Mouse (Mus musculus) thymus, adult 2 months (tissue): ENCODE measurements around the gene Plch2. TPM values are rescaled to one million over a fixed set of nuclear protein-coding genes. Genes with fewer than 3 reads are reported as not detected.

Source experiments
- DNase-seq: peaks from one replicate; pipeline ENCODE4 v3.0.0; 2021
- H3K27ac ChIP-seq: fragments of 200-500 bp; 2 replicates; pipeline ENCODE4 v1.5.1; 2012; ENCODE audit warnings: low read length, control low read depth; ENCODE audit not compliant: control insufficient read depth, insufficient read depth
- H3K27me3 ChIP-seq: fragments of 200-500 bp; 2 replicates; pipeline ENCODE4 v1.6.1; 2012; ENCODE audit warnings: mild to moderate bottlenecking, low read length, moderate library complexity, mixed read lengths; ENCODE audit not compliant: control insufficient read depth, insufficient read depth
- H3K36me3 ChIP-seq: fragments of 200-500 bp; 2 replicates; pipeline ENCODE4 v1.6.1; 2012; ENCODE audit warnings: mild to moderate bottlenecking, low read length, moderate library complexity; ENCODE audit not compliant: control insufficient read depth, insufficient read depth
- H3K4me1 ChIP-seq: fragments of 200-500 bp; replicated peaks from 2 replicates; pipeline ENCODE4 v1.6.1; 2012; ENCODE audit warnings: low read length; ENCODE audit not compliant: control insufficient read depth, insufficient read depth
- H3K4me3 ChIP-seq: fragments of 200-500 bp; 2 replicates; pipeline ENCODE4 v1.5.1; 2012; ENCODE audit warnings: mild to moderate bottlenecking, low read length, control low read depth, moderate library complexity; ENCODE audit not compliant: control insufficient read depth, insufficient read depth
- CTCF ChIP-seq: fragments of 200-500 bp; IDR thresholded peaks from 2 replicates; pipeline ENCODE4 v1.5.1; 2012; ENCODE audit warnings: mild to moderate bottlenecking, control low read depth, low read length, moderate library complexity, borderline replicate concordance; ENCODE audit not compliant: control insufficient read depth, poor library complexity, insufficient read depth; ENCODE audit errors: extremely low read depth
- POLR2A ChIP-seq: fragments of 200-500 bp; IDR thresholded peaks from 2 replicates; pipeline ENCODE4 v1.6.1; 2012; ENCODE audit warnings: mild to moderate bottlenecking, low read length, control low read depth, moderate library complexity; ENCODE audit not compliant: control insufficient read depth, poor library complexity, insufficient read depth; ENCODE audit errors: extremely low read depth
- WGBS: fragments of 180-500 bp; shearing (Covaris S2); methylation state at CpG from one replicate; pipeline ENCODE4 v1.1.7; 2018; 5-methylcytosine and 5-hydroxymethylcytosine counted together
- polyA plus RNA-seq: library from polyadenylated mRNA; depleted of rRNA; stranded (reverse); fragments of >200 nt; gene quantifications from 2 replicates; pipeline ENCODE4 v1.2.3, GENCODE M21; 2012

The Plch2 gene
- polyA plus RNA-seq, 1 experiment: 10.0 TPM

- no peak overlapping the region for H3K27ac ChIP-seq
These were observed 37.2 kb downstream of the Plch2 start for GRCm38 (mm10) chr4:155019336-155019847.

GRCm38 (mm10) chr4:155018601-155019335, 37.8 kb downstream of the Plch2 start:
- WGBS: 13% methylated on average over 15 of the region's 15 CpGs

More at GRCm38 (mm10) chr4:155019336-155019847, 37.2 kb downstream of the Plch2 start:
- Histone ChIP-seq H3K36me3 (no peaks in the 10 kb centered on the region), H3K4me3 (no peak overlapping the region), H3K4me1 (0 out of 2 replicates have a peak, but pooled peaks cover 2% of the 10 kb centered on the region), H3K27me3 (no peaks in the 10 kb centered on the region)
- TF ChIP-seq POLR2A: no peak
- no peak for TF ChIP-seq CTCF
- 4% methylated on average over 10 of the region's 10 CpGs for WGBS
- peak; percentile 15 for DNase-seq

GRCm38 (mm10) chr4:155018066-155018465, 38.5 kb downstream of the Plch2 start:
- H3K36me3 ChIP-seq: no peaks in the 10 kb centered on the region
- no peak overlapping the region for H3K4me3 ChIP-seq
- no peak overlapping the region for H3K27ac ChIP-seq
- 74% methylated on average over 8 of the region's 8 CpGs for WGBS
- H3K27me3 ChIP-seq: no peaks in the 10 kb centered on the region
- no peak for DNase-seq
- H3K4me1 ChIP-seq: 0 out of 2 replicates have a peak, but pooled peaks cover 2% of the 10 kb centered on the region
- TF ChIP-seq POLR2A: no peak
- no peak for TF ChIP-seq CTCF

More at GRCm38 (mm10) chr4:155018601-155019335, 37.8 kb downstream of the Plch2 start:
- Histone ChIP-seq H3K27ac (no peak overlapping the region), H3K27me3 (no peaks in the 10 kb centered on the region), H3K4me1 (0 out of 2 replicates have a peak, but pooled peaks cover 2% of the 10 kb centered on the region), H3K36me3 (no peaks in the 10 kb centered on the region), H3K4me3 (no peak overlapping the region)
- DNase-seq: peak; percentile 11
- TF ChIP-seq POLR2A (no peak), CTCF (no peak)

- 85% methylated on average over 11 of the region's 11 CpGs for WGBS
- Histone ChIP-seq H3K36me3 (no peaks in the 10 kb centered on the region), H3K27ac (no peak overlapping the region), H3K4me1 (0 out of 2 replicates have a peak, but pooled peaks cover 2% of the 10 kb centered on the region), H3K27me3 (no peaks in the 10 kb centered on the region), H3K4me3 (no peak overlapping the region)
- DNase-seq: no peak
- TF ChIP-seq POLR2A (no peak), CTCF (no peak)
These were observed 39.2 kb downstream of the Plch2 start for GRCm38 (mm10) chr4:155017253-155017878.

- 0 out of 2 replicates have a peak, but pooled peaks cover 2% of the 10 kb centered on the region for H3K4me1 ChIP-seq
- WGBS: 69% methylated on average over 11 of the region's 11 CpGs
- no peak overlapping the region for H3K27ac ChIP-seq
- H3K27me3 ChIP-seq: no peaks in the 10 kb centered on the region
- TF ChIP-seq POLR2A: no peak
- TF ChIP-seq CTCF: no peak
- H3K4me3 ChIP-seq: no peak overlapping the region
- H3K36me3 ChIP-seq: no peaks in the 10 kb centered on the region
- DNase-seq: no peak
These were observed 39.8 kb downstream of the Plch2 start for GRCm38 (mm10) chr4:155016807-155017206.

GRCm38 (mm10) chr4:155015550-155015949, 41.0 kb downstream of the Plch2 start:
- Histone ChIP-seq H3K4me1 (0 out of 2 replicates have a peak, but pooled peaks cover 2% of the 10 kb centered on the region), H3K36me3 (no peaks in the 10 kb centered on the region), H3K27ac (no peak overlapping the region), H3K27me3 (no peaks in the 10 kb centered on the region), H3K4me3 (no peak overlapping the region)
- WGBS: 84% methylated on average over 4 of the region's 4 CpGs
- TF ChIP-seq CTCF (no peak), POLR2A (no peak)
- no peak for DNase-seq

GRCm38 (mm10) chr4:155014791-155015190, 41.8 kb downstream of the Plch2 start:
- H3K27me3 ChIP-seq: no peaks in the 10 kb centered on the region
- no peak for TF ChIP-seq CTCF
- TF ChIP-seq POLR2A: no peak
- H3K4me1 ChIP-seq: 0 out of 2 replicates have a peak, but pooled peaks cover 2% of the 10 kb centered on the region
- H3K27ac ChIP-seq: no peak overlapping the region
- no peaks in the 10 kb centered on the region for H3K36me3 ChIP-seq
- 77% methylated on average over 12 of the region's 12 CpGs for WGBS
- no peak for DNase-seq
- H3K4me3 ChIP-seq: no peak overlapping the region
